Mouse (Mus musculus) heart, postnatal 14 days (tissue): ENCODE data around the gene Erich3. TPM values are rescaled to one million over a fixed set of nuclear protein-coding genes. Genes with fewer than 3 reads are reported as not detected.
"Not testable (repeated sequence)": the region's sequence is repeated elsewhere in the genome, so short reads cannot be mapped to it uniquely, and the experiment has no call there.

Experiments
- DNase-seq, 2 experiments: peaks; one replicate each; pipeline ENCODE4 v3.0.0; 2021 to 2022
- intact Hi-C: fragments of 180-260 bp; cut with DNase I; formaldehyde crosslinking; loops from one replicate; pipeline ENCODE4 v1.15.1; 2025
- long read RNA-seq, 2 experiments: library from polyadenylated mRNA; stranded (forward); transcript quantifications; one replicate each; pipeline ENCODE4 v2.0.0; 2021
- total RNA-seq, 2 experiments: library from RNA; stranded (reverse); gene quantifications; 2 replicates each; pipeline ENCODE4 v1.2.3; 2021

Erich3 gene
- total RNA-seq = under 1 TPM; 0.05 to 0.22 TPM
- long read RNA-seq, experiment 1 = 0 reads
- long read RNA-seq, experiment 2 = 0 reads

DNA sequence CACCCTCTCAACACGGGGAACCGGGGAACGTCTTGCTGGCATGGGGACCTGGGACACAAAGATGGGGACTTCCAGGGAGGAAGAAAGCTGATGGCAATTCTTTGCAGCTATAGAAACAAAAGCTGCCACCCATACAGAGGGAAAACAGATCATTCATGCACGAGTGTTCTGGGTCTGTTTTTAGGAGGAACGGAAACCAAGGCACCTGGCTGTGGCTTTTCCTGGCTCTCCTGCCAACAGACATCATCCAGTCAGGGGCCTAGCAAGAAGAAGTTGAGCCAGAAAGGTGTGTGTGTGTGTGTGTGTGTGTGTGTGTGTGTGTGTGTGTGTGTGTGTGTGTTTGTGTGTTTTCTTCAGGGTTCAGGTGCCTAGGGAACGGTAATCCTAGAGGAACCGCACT is at the start of gene Erich3:
Gene Erich3 (plus strand): TSS at position 315 of the 400 bp plus-strand sequence.
- DNase-seq = no peak
- intact Hi-C loops = no loop called here

DNA sequence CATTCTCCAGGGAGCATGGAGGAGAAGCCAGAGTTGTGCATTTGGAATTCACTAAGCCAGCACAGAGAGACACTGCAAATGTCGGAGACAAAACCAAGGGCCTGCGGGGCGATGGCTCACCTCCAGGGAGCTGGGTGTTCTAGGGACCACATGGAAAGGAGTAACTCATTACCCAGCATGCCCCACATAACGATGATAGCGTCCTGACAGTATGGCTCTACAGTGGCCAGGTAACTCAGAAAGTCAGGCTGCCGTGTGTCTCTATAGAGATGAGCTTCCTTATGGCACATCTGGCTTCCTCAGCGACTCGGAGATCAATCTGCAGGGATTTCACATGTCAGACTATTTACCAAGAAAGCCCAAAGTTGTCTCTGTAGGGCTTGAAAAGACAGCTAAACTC is 48.9 kb upstream of the Erich3 start:
- intact Hi-C loops = no loop called here
- DNase-seq = no peak

DNA sequence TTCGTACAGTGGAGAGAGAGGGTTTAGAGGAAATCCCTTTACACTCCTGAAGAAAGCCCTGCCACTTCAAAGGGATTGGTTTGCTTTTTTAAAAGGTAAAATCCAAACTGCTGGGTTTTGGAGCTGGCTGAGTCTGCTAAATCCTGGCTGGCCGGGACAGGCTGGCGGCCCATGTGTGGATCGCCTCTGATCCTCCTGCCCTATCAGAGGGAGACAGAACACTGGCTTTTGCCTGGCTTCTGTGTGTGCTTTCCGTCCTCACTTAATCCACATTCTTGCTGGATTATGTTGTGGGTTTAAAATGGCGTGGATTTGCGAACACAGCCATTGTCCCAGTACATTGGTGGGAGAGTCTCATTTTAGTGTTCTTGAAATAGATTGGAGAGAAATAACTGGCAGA is 48.4 kb upstream of the Erich3 start:
- no peak for DNase-seq
- intact Hi-C loops = no loop called here

DNA sequence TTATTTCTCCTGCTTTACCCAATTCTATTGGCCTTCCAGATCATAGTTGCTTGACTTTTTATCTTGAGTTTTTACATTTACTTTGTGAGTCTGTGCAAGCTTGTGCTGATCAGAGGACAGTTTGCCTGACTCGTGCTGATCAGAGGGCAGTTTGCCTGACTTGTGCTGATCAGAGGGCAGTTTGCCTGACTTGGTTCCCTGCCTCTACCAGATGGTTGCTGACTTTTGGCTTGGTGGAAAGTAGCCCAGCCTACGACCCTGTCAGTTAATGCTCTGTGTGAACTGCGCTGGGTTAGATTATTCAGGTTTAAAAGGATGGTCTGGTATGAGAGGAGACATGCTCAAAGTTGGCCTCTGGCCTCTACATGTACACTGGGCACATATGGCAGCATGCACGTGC is 47.6 kb upstream of the Erich3 start:
- intact Hi-C loops = no loop called here
- no peak for DNase-seq

DNA sequence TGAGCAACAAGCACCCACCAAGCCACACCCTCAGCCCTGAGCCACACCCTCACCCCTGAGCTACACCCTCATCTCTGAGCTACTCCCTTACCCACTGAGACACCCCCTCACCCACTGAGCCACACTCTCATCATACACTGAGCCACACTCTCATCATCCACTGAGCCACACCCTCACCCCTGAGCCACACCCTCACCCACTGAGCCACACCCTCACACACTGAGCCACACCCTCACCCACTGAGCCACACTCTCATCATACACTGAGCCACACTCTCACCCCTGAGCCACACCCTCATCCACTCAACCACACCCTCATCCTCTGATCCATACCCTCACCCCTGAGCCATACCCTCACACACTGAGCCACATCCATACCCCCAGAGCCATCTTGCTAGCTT is 35.4 kb upstream of the Erich3 start:
- intact Hi-C loops = no loop called here
- no peak for DNase-seq

DNA sequence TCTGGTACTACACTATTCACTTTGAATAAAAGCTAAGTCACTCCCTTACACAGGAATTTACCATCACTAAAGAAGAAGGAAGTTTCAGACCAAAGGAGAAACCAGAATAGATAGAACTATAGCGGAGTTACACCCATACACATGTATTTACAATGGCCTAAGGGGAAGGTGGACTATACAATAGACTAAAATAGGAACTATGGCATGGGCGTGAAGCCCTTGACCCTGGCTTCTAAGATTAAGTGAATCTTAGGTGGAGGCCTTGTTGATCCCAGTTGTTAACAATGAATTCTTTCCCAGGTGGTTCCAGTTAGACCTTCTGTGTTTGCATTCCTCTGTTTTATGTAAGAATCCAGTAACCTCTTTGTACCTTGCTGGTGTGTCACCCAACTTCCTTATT is 32.4 kb upstream of the Erich3 start:
- intact Hi-C loops, DNase-seq: not testable (repeated sequence)

DNA sequence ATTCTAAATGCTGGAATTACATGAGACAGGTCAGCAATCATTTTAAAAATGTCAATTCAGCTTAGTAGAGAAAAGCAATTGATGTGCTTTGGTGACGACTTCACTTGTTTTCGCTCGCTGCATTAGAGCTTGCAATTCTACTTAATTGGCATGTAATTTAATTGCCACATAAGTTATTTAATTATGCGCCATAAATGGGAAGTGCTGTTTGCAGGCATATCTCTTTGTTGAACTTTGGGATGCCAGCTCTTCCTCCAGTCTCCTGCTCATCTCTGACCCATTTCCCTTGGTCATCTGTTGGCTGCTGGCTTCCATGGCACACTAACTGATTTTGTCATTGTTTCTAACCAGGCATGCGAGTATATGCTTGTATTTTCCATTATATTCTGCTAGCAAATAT is 30.6 kb upstream of the Erich3 start:
- DNase-seq = no peak
- intact Hi-C loops = no loop called here

DNA sequence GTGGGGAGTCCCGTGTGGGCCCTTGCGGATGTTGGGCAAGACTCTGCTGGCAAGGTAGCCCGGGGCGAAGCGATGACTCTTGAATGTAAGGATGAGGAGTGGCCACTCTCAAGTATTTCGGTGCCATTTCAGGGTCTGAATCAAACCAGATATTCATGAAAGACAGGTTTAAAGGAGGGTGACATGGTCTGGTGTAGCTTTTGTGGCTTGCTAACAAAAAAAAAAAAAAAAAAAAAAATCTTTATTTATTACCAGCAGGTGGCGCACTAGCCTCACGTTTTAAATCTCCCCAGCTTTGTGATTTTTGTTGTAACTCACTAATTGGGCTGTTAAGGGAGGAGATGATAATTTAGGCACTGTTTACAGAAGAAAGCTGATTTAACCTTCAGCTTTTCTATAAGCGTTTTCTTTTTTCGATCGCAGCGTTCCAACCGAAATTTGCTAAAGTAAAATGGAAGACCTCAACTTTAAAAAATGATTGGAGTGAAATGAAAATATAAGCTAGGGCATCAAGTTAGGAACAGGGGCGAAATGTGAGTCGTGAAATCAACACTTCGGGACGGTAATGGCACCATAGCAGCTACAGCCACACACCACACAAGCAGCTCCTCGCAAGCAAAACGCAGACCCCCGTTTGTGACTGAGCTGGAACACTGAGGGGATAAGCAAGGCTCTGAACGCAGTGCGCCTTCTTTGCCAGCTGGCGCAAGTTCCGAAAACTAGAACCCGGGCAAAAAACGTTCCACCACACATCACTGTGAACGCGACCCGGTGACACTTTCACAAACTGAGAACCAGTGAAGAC is 16.8 kb upstream of the Erich3 start:
- intact Hi-C loops = no loop called here
- DNase-seq = no peak

DNA sequence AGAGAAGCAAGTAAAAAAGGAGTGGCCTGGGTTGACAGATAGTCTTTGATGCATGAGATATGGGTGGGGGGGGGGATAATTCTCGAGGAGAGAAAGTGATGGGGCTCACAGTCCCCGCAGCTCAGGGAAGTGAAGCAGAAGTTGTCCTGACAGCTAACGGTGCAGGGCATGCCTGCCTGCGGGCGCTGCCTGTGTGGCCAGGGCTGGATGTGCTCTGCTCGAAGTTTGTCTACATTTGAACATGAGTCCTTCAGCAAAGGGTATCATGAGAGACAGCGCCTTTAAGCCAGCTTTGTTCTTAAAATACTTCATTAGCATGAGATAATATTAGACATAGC is 16.2 kb upstream of the Erich3 start:
- no peak for DNase-seq
- intact Hi-C loops = no loop called here

DNA sequence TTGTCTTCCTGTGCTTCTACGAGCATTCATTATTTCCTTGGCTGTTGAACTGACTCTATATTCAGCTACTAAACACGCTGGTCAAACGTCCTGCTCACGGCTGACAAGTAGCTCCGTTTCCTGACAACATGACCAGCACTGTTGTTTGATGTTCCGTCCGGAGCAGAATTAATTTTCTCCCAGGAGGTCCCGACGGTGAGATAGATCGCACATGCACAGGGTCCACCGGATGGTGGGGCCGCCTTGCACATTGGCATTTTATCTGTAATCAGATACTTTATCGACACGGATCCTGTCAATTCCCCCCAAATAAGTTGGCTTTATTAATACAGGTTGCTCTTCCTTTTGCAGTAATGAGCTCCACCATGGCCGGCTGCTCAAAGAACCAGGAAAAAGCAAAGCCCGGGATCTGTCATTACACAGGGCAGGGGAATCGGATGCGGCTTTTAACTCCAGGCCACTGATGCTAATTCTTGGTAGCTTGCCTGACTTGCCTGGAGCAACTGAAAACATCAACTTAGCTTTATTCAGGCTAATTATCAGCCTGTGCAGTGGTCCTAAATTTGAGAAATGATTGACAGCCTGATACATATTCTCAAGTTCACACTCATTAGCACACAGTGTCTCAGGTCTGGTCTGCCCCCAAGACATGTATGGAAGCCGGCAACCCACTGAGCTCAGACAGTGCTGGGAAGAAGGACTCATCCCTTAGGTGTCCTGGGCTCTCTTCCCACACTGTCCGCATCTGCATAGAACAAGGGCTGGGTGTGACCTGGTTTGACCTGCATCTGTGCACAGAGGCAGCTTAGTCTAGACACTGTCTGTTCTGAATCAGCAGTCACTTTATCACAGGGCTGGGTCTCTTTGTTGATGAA is 14.0 kb upstream of the Erich3 start:
- no peak for DNase-seq
- intact Hi-C loops = loop anchor here (5.0 to 10.0 kb wide), 4 partner anchors 73 to 703 kb away; no protein-coding TSS in a partner anchor

DNA sequence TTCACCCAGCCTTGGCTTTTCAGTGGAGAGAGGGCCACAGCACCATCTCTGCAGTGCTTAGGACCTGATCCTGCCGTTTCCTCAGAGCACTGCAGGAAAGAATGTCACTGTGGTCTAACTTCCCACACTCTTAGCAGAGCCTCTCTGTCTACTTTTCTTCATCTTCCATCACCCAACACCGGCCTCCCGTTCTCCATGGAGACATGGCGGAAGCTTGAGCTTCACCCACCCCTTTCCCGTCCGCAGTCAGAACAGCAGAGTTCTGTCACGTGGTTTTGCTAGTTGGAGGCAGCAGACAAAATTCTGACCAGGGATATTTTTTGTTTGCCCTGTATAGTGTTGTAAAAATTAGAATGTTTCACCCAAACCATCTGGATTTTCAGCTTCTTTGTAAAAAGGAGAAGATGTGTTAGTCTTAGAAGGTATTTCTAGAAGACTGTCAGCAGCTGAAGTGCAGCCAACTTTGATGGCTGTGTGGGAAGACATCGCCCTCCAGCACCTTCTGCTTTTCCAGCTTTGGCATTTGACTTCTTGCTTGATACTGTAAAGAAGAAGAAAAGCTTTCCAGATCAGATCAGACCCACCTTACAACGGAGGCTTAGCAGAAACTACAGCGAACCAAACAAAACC is 12.4 kb upstream of the Erich3 start:
- intact Hi-C loops = loop anchor here (5.0 to 10.0 kb wide), 4 partner anchors 71 to 701 kb away; no protein-coding TSS in a partner anchor
- DNase-seq = no peak

DNA sequence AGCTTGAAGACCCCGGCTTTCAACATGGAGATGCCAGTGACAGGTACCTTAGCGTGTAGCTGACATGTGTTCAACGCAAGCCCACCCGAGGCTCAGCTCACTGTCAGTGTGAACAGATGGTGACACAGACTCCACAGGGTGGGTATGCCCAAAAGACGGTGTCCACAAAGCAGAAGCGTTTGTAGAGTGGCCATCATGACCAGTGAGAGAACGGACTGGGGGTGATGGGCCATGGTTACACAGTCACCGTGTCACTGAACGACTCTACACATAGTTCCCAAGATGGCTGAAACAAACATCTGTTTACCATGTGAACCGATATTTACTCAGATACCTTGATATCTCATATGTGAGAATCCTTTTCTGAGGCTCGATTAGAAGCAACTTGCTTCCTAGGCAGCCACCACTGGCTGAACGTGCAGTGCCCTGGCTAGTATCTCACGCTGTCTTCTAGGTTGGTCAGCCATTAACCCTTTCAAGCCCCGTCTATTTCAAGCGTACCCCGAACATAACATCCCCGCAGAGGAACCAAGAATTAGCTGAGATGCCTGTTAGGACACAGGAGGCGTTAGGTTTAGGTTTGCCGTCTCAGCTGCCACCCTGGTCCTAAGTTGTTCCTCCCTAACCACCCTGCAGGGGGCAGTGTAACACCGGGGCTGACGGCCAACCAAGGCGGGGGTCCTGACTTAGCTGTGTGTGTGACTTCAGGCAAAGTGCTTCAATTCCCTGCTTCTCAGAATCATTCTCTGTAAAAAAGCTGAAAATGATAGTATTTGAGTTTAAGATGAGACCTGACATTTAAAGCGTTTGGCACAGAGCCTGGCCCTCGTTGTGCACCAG is 10.9 kb upstream of the Erich3 start:
- intact Hi-C loops = loop anchor here (5.0 to 10.0 kb wide), 4 partner anchors 70 to 700 kb away; no protein-coding TSS in a partner anchor
- DNase-seq = peak; percentile 66 to 82

DNA sequence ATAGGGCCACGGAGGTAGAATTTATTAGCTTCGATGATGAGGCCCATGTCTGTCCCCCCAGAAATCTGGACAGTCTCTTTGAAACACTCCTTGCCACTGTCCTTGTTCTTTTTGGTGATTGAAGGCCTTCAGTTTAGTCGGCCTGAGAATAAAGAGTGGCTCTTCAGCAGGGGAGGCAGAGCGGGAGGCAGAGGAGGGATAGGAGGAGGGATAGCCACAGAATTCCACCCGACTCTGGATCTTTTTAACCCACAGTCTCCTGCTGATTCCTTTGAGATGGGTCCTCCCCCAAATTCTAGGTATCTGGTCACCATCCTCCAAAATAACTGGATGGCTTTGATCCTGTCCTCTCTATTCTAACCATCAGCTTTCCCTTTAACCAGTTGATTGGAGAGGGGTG is 10.2 kb upstream of the Erich3 start:
- intact Hi-C loops = loop anchor here (5.0 to 10.0 kb wide), 4 partner anchors 69 to 699 kb away; no protein-coding TSS in a partner anchor
- DNase-seq = no peak

DNA sequence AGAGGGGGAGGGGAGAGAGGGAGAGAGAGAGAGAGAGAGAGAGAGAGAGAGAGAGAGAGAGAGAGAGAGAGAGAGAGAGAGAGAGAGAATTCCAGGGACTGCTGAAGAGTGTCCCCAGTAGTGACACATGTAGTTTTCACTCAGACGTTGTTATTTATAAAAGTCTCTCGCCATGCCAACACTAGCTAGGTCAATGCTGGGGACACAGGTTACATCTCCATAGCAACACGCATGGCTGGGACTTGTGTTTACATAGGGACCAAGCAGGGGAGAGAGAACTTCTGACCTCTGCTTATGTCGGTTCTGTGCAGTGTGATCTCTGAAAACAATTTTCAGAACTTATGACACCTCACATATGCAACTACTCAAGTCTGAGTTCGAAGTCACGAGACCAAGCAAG is 9.4 kb upstream of the Erich3 start:
- DNase-seq = no peak
- intact Hi-C loops = loop anchor here (5.0 to 10.0 kb wide), 4 partner anchors 68 to 698 kb away; no protein-coding TSS in a partner anchor

DNA sequence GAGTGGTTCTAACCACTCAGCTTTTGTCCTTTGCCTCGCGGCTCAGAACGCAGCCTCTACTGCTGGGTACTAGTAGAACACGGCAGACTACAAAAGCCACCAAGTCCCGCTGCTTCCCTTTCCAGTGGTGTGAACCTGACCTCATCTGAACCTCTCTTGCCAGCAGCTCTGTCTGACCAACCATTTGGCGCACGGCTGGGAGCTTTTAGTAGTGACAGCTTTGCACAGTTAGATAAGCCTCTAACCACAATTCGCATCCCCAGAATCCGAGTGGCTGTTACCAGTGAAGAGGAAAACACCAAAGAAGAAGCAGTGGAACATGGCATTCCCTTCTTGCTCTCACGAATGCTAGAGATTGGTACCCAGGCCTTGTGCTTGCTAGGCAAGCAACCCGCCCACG is 8.8 kb upstream of the Erich3 start:
- intact Hi-C loops = loop anchor here (5.0 to 10.0 kb wide), 4 partner anchors 67 to 697 kb away; no protein-coding TSS in a partner anchor
- DNase-seq = peak; percentile 17 to 31

DNA sequence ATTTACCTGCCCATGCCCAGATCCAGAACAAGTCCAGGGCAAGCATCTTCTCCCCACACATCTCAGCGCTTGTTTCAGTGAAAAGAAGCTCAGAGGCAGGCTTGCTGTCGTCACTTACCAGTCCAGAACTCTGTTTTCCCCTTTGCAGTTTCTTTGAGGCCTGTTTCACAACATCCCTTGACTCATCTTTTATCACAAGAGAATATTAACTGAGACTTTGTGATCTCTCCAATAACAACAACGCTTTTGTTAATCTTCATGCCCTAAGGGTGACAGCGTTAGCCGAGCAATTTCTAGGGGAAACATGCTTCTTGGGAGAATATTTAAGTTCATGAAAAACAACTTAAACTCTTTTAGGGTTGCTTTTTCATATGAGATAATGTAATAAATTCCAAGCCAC is 7.9 kb upstream of the Erich3 start:
- intact Hi-C loops = loop anchor here (10.0 kb wide), 1 partner anchor 129 kb away; no protein-coding TSS in a partner anchor
- DNase-seq = no peak

DNA sequence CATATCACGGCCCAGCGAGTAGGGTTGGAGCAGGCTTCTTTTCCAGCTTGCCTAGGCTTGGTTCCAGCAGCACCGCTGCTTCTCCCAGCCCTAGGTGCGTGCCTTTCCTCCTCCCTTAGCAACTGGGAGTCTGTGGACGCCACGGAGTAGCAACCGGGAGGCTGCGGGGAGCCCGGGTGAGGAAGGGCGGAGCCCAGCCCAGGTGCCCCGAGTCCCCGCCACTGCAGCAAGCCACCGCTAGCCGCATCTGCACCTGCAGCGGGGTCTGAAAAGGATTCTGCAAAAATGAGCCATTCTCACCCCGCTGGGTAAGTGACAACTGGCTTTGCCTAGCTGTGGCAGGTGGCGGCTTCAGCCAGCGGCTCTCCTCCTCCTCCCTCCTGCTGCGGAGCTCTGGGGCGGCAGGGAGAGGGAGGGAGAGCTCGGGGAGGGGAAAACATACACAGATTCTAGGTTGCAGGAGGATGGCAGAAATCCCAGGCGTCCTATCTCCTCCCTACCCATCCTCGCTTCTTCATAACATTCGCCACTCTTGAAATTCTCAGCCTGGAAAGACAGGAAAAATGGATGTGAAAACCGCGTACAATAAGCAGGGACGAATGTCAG is 420 bp downstream of the Erich3 start:
- intact Hi-C loops = no loop called here
- no peak for DNase-seq

DNA sequence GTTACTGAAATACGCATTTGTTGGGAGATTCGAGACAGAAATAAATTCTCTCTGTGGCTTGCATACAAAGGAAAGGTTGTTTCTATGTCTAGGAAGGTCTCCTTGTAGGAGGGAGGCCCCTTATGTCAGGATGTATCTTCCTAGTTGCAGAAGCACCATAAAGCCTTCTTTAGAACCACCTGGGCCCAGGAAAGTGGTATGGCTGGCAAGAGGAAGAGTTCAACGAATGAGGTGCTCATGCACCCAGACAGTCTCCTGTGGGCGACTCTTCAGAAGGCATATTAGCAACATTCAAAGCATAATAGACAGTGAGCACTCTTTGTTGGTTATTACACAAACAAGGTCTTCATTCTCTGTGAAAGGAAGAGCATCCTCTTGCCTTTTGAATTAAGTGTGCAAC is 977 bp downstream of the Erich3 start:
- no peak for DNase-seq
- intact Hi-C loops = no loop called here

DNA sequence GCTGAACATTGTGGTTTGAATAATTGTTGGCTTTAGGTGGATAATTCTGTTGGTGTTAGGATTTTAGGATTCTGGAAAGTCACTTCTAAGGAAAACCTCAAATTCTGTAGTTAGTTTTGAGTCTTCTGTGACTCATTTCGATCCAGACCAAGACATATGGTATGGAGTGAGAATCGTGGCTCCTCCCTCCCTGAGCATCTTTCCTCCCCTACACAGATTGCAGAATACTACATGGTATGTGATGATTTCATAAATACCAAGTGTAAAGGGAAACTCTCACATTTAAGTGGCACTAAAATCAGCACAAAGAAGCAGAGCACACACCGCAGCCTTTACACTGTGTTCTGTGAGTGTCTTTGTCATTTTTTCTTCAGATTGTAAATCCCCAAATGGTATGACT is 4.8 kb downstream of the Erich3 start:
- intact Hi-C loops = no loop called here
- DNase-seq = no peak
